Mouse (Mus musculus) liver, adult 10 weeks (tissue): ENCODE results near the gene Gm8246. TPM values are rescaled to one million over a fixed set of nuclear protein-coding genes. Genes with fewer than 3 reads are reported as not detected.

Source experiments
- polyA plus RNA-seq: library from polyadenylated mRNA; stranded (reverse); fragments of 350-450 nt; fragmentation: Illumina TruSeq; extraction: RNeasy Lipid Tissue Mini Kit (QIAGEN cat#74804); gene quantifications from one replicate; pipeline ENCODE4 v1.2.3, GENCODE M21; 2014; ENCODE audit warnings: low read depth, low replicate concordance

The Gm8246 gene
- polyA plus RNA-seq = not detected

GRCm38 (mm10) chr14:5477730-5478129, at the start of gene Gm8246:
Gene Gm8246, minus strand, starts transcription at chr14:5477830.

DNA sequence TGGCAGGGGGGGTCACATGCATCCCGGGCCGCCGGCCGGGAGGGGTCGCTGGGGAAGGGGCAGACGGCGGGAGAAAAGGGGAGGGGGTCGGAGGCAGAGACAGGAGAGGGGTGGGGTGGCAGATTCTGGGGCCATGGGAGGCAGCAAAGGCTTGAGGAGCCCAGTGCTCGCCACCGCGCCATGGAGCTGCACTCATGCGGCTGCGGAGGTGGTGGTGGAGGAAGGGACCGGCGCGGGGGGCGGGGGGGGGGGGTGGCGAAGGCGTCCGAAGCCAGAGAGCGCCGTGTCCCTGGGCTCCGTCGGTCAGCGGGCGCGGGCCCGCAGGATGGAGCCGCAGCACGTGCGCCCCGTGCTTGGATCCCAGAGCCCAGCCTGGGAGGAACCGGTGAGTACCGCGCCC, 23.7 kb upstream of the Gm8246 start, which contains the start of gene Gm3488:
Gene Gm3488, plus strand, starts transcription at position 301 of the 400 bp plus-strand sequence.

GRCm38 (mm10) chr14:5483907-5484306, 6.3 kb upstream of the Gm8246 start, which contains the start of gene Gm3187:
Gene Gm3187, plus strand, starts transcription at chr14:5484207.

DNA sequence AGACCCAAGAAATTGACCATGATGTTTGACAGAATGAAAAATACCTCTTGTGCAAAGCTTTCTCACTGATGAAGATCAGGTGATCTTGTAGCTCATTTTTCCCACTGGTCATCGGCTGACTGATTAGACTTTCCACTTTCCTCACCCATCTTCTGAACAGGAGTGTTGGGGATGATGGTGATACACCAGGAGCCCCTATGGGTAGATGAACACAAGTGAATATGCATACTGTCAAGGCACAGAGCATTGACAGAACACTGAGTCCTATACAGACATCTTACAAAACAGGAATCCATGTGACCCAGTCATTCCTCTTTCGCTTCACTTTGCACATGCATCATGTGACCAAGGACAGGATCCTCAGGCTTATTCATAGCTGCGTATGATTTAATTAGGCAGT, 22.3 kb downstream of the Gm8246 start, which contains the start of gene Gm3194:
Gene Gm3194, minus strand, starts transcription at position 101 of the 400 bp plus-strand sequence.

Other genes with a start within 250 kb of the Gm8246 start
- not detected for gene Gm3526, start 217.2 kb downstream of the Gm8246 start, polyA plus RNA-seq
- not detected for gene Gm3542, start 142.9 kb downstream of the Gm8246 start, polyA plus RNA-seq
- gene Gm3500, start 88.8 kb downstream of the Gm8246 start, polyA plus RNA-seq = not detected
- gene Gm3194, start 22.4 kb downstream of the Gm8246 start, polyA plus RNA-seq = not detected
- not detected for gene Gm3187, start 6.4 kb upstream of the Gm8246 start, polyA plus RNA-seq
- gene Gm3488, start 23.8 kb upstream of the Gm8246 start, polyA plus RNA-seq = not detected
- gene Gm3532, start 60.7 kb upstream of the Gm8246 start, polyA plus RNA-seq = not detected
- gene Gm8265, start 155.2 kb upstream of the Gm8246 start, polyA plus RNA-seq = not detected
- gene Gm9603, start 209.6 kb upstream of the Gm8246 start, polyA plus RNA-seq = not detected